Mouse (Mus musculus) left cerebral cortex, postnatal 25 days (tissue): ENCODE results near the gene Cenpm. TPM values are rescaled to one million over a fixed set of nuclear protein-coding genes. Genes with fewer than 3 reads are reported as not detected.

Source experiments
- DNase-seq, 2 experiments: peaks; one replicate each; pipeline ENCODE4 v3.0.0; 2022; ENCODE audit warnings: low spot score in 2 of 2, mixed read lengths in 1 of 2
- intact Hi-C: fragments of 180-260 bp; cut with DNase I; formaldehyde crosslinking; loops from one replicate; pipeline ENCODE4 v1.15.1; 2025
- total RNA-seq, 2 experiments: library from RNA; stranded (reverse); gene quantifications; 2 replicates each; pipeline ENCODE4 v1.2.3; 2021

Cenpm gene
- total RNA-seq, 2 experiments from 2014 or later, result 3.5 to 3.9 TPM

GRCm38 (mm10) chr15:82218778-82219666, 25.5 kb downstream of the Cenpm start:
- intact Hi-C loops, result no loop called here

GRCm38 (mm10) chr15:82217980-82218379, 26.6 kb downstream of the Cenpm start:
- intact Hi-C loops, result no loop called here
- DNase-seq, result no peak

More at GRCm38 (mm10) chr15:82218778-82219666, 25.5 kb downstream of the Cenpm start:
- DNase-seq, result no peak

GRCm38 (mm10) chr15:82217039-82217438, 27.5 kb downstream of the Cenpm start:
- DNase-seq, result no peak
- intact Hi-C loops, result no loop called here

GRCm38 (mm10) chr15:82216142-82216827, 28.3 kb downstream of the Cenpm start:
- DNase-seq, result no peak
- intact Hi-C loops, result no loop called here

- intact Hi-C loops, result no loop called here
- peak in 1 of 2 experiments; percentile 33 for DNase-seq
Measured at GRCm38 (mm10) chr15:82215332-82216046, 29.1 kb downstream of the Cenpm start.

- DNase-seq, result no peak
- intact Hi-C loops, result no loop called here
Measured at GRCm38 (mm10) chr15:82213222-82213621, 31.3 kb downstream of the Cenpm start.

- no peak for DNase-seq
- intact Hi-C loops, result no loop called here
Measured at GRCm38 (mm10) chr15:82212752-82213063, 31.8 kb downstream of the Cenpm start, which contains the start of gene Shisa8. Gene Shisa8, minus strand, starts transcription at chr15:82212815.

- intact Hi-C loops, result no loop called here
- DNase-seq, result no peak
Measured at GRCm38 (mm10) chr15:82211911-82212751, 32.4 kb downstream of the Cenpm start.

GRCm38 (mm10) chr15:82211281-82211680, 33.3 kb downstream of the Cenpm start:
- no peak for DNase-seq

GRCm38 (mm10) chr15:82210801-82211200, 33.7 kb downstream of the Cenpm start:
- DNase-seq, result no peak
- intact Hi-C loops, result no loop called here

More at GRCm38 (mm10) chr15:82211281-82211680, 33.3 kb downstream of the Cenpm start:
- intact Hi-C loops, result no loop called here

- no peak for DNase-seq
- intact Hi-C loops, result no loop called here
Measured at GRCm38 (mm10) chr15:82209295-82210050, 35.1 kb downstream of the Cenpm start.

GRCm38 (mm10) chr15:82208307-82208706, 36.2 kb downstream of the Cenpm start:
- no peak for DNase-seq
- intact Hi-C loops, result no loop called here

GRCm38 (mm10) chr15:82207504-82208219, 36.9 kb downstream of the Cenpm start:
- DNase-seq, result no peak
- intact Hi-C loops, result no loop called here

GRCm38 (mm10) chr15:82207105-82207459, 37.5 kb downstream of the Cenpm start:
- DNase-seq, result no peak
- intact Hi-C loops, result no loop called here

- DNase-seq, result peak in 1 of 2 experiments; percentile 28
- intact Hi-C loops, result no loop called here
Measured at GRCm38 (mm10) chr15:82206365-82207104, 38.0 kb downstream of the Cenpm start.

- intact Hi-C loops, result no loop called here
- DNase-seq, result no peak
Measured at GRCm38 (mm10) chr15:82204680-82205371, 39.7 kb downstream of the Cenpm start.
